Mouse (Mus musculus): ENCODE results near the gene Olfr62. TPM values are rescaled to one million over a fixed set of nuclear protein-coding genes. Genes with fewer than 3 reads are reported as not detected.

Gene Olfr62
- polyA plus RNA-seq, 1 experiment, result 0.36 TPM

DNA sequence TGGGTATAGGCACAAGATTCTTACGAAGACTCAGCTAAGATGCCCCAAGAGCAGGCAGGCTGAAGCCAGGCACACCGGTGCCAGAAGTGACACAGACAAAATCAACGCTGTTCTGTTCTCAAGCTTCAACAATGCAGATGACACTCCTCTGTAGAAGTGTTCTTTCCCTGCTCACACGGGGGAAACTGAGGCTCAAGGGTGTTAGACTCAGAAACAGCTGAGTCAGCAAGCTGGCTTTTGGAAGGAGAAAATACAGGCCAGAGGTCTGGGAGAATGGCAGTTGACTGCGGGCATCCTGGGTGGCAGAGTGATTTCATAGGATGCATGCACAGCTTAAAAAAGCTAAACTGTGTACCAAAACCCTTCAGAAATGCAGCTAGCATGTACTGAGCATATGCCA lies 49.3 kb downstream of the Olfr62 start:
- no peak overlapping the region for H3K27ac ChIP-seq (ENCODE audit: control insufficient read depth, insufficient read depth, low read depth, low read length)
- TF ChIP-seq POLR2A (IDR thresholded peaks at IDR 0.05; ENCODE audit: control insufficient read depth, low read depth, low read length), result no peak
- TF ChIP-seq CTCF (IDR thresholded peaks at IDR 0.05; ENCODE audit: control insufficient read depth, insufficient read depth, insufficient replicate concordance, low read depth, low read length), result no peak
- no peaks in the 10 kb centered on the region for H3K27me3 ChIP-seq (ENCODE audit: control insufficient read depth, insufficient read depth, low read length)
- no peak overlapping the region for H3K4me3 ChIP-seq (ENCODE audit: control insufficient read depth, low read depth, low read length)
- H3K36me3 ChIP-seq (ENCODE audit: control insufficient read depth, insufficient read depth, low read length), result no peaks in the 10 kb centered on the region
- H3K4me1 ChIP-seq (ENCODE audit: control insufficient read depth, insufficient read depth, low read length), result no peaks in the 10 kb centered on the region

DNA sequence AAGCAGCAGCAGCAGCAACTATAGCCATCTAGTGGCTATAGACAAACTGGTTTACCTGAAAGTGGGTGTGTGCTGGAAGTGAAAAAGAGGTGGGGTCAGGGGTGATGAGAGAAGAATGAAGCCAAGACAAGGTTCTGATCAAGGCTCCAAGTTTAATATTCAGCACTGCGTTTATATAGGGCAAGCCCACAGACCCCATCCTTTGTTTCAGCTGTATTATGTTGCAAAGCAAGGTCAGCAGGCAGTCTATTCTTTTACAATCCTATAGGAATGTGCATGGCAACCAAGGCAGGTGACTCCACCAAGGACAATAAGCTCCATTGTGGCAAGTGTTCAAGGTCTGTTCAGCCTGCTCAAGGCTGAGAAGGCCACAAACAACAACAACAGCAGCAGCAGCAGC lies 52.9 kb downstream of the Olfr62 start:
- Histone ChIP-seq H3K27ac (ENCODE audit: control insufficient read depth, insufficient read depth, low read depth, low read length) (no peak overlapping the region), H3K4me1 (ENCODE audit: control insufficient read depth, insufficient read depth, low read length) (no peaks in the 10 kb centered on the region), H3K36me3 (ENCODE audit: control insufficient read depth, insufficient read depth, low read length) (no peaks in the 10 kb centered on the region), H3K4me3 (ENCODE audit: control insufficient read depth, low read depth, low read length) (no peak overlapping the region), H3K27me3 (ENCODE audit: control insufficient read depth, insufficient read depth, low read length) (no peaks in the 10 kb centered on the region)
- TF ChIP-seq CTCF (IDR thresholded peaks at IDR 0.05; ENCODE audit: control insufficient read depth, insufficient read depth, insufficient replicate concordance, low read depth, low read length) (no peak), POLR2A (IDR thresholded peaks at IDR 0.05; ENCODE audit: control insufficient read depth, low read depth, low read length) (no peak)

Other genes with a start within 250 kb of the Olfr62 start
- 12.2 and 14.2 TPM in 2 replicates for gene Szt2, start 249.7 kb upstream of the Olfr62 start, polyA plus RNA-seq (2012; rRNA removed)
- 28.3 and 29.0 TPM in 2 replicates for gene Med8, start 249.6 kb upstream of the Olfr62 start, polyA plus RNA-seq (2012; rRNA removed)
- gene Elovl1, start 230.9 kb upstream of the Olfr62 start, polyA plus RNA-seq (2012; rRNA removed), result 17.1 and 19.6 TPM in 2 replicates
- gene Cdc20, start 221.6 kb upstream of the Olfr62 start, polyA plus RNA-seq (2012; rRNA removed), result 116 and 126 TPM in 2 replicates
- not detected in 2 replicates for gene Mpl, start 201.4 kb upstream of the Olfr62 start, polyA plus RNA-seq (2012; rRNA removed)
- gene Tie1, start 168.9 kb upstream of the Olfr62 start, polyA plus RNA-seq (2012; rRNA removed), result 1.8 and 2.1 TPM in 2 replicates
- gene 2610528J11Rik, start 132.0 kb upstream of the Olfr62 start, polyA plus RNA-seq (2012; rRNA removed), result 0.26 and 0.45 TPM in 2 replicates
- gene Tmem125, start 114.9 kb upstream of the Olfr62 start, polyA plus RNA-seq (2012; rRNA removed), result 0.25 TPM in 1 of 2 replicates, not detected in the other
- 53.3 and 55.1 TPM in 2 replicates for gene Cfap57, start 38.2 kb upstream of the Olfr62 start, polyA plus RNA-seq (2012; rRNA removed)
- 45.0 and 46.4 TPM in 2 replicates for gene Ebna1bp2, start 38.2 kb upstream of the Olfr62 start, polyA plus RNA-seq (2012; rRNA removed)
- gene Olfr1342, start 33.8 kb downstream of the Olfr62 start, polyA plus RNA-seq (2012; rRNA removed), result not detected in 2 replicates
- 0.15 TPM in 1 of 2 replicates, not detected in the other for gene Olfr1341, start 44.6 kb downstream of the Olfr62 start, polyA plus RNA-seq (2012; rRNA removed)
- not detected in 2 replicates for gene Olfr1340, start 61.2 kb downstream of the Olfr62 start, polyA plus RNA-seq (2012; rRNA removed)
- not detected in 2 replicates for gene Olfr1339, start 73.2 kb downstream of the Olfr62 start, polyA plus RNA-seq (2012; rRNA removed)
- gene Olfr1338, start 99.8 kb downstream of the Olfr62 start, polyA plus RNA-seq (2012; rRNA removed), result 0.11 TPM in 1 of 2 replicates, not detected in the other
- gene Olfr1337, start 123.6 kb downstream of the Olfr62 start, polyA plus RNA-seq (2012; rRNA removed), result not detected in 2 replicates
- not detected in 2 replicates for gene Olfr1335, start 151.0 kb downstream of the Olfr62 start, polyA plus RNA-seq (2012; rRNA removed)
- 0.07 and 0.11 TPM in 2 replicates for gene Olfr1333, start 177.3 kb downstream of the Olfr62 start, polyA plus RNA-seq (2012; rRNA removed)
- not detected in 2 replicates for gene Olfr1331, start 205.7 kb downstream of the Olfr62 start, polyA plus RNA-seq (2012; rRNA removed)
- gene Olfr1330, start 229.6 kb downstream of the Olfr62 start, polyA plus RNA-seq (2012; rRNA removed), result not detected in 2 replicates

Data from testis, adult 2 months (tissue).